Mouse (Mus musculus) CD8-positive naive resting alpha-beta T cell, adult 2 months (primary cell): Measurements from ENCODE around the gene Lypd6b.

ENCODE experiments used
- DNase-seq, 2 experiments: peaks; one replicate each; pipeline ENCODE4 v3.0.0; 2022; ENCODE audit warnings: low read depth in 2 of 2, low spot score in 2 of 2

Gene Lypd6b

DNA sequence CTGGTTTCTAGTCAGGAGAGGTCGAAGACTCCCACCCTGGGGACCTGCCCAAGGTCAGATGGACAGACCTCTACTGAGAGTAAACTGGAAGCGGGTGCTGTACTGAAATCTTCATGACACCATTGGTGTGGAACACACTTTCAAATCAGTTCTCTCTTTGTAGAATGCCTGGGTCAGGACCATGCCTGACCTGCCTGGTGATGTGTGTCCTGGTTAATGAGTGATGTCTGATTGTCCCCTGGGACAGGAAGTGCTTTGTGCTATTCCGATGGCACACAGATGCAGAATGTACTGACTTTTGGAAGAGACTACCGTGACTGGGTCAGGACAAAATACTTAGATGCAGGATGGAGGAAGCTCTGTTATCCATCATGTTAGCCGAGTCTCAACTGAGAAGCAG, 17.0 kb upstream of the Lypd6b start:
- no peak for DNase-seq

DNA sequence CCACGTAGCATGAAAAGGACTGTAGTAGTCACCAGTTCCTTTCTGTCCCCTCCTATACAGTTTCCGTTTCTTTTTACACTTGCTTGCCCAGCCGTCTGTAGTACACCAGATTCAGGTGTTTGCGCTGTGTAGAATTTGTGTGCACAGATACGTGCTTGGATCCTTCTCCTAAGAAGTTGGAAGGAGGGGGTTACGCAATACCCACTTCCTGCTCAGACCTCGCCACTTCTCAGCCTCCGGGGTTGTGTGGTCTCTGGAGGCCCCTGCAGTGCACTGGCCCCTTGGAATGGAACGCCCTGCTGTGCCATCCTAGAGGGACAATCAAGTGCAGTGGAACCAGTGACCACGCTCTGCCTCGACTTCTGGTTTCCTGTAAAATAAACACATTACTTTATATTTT, 16.3 kb upstream of the Lypd6b start:
- no peak for DNase-seq

DNA sequence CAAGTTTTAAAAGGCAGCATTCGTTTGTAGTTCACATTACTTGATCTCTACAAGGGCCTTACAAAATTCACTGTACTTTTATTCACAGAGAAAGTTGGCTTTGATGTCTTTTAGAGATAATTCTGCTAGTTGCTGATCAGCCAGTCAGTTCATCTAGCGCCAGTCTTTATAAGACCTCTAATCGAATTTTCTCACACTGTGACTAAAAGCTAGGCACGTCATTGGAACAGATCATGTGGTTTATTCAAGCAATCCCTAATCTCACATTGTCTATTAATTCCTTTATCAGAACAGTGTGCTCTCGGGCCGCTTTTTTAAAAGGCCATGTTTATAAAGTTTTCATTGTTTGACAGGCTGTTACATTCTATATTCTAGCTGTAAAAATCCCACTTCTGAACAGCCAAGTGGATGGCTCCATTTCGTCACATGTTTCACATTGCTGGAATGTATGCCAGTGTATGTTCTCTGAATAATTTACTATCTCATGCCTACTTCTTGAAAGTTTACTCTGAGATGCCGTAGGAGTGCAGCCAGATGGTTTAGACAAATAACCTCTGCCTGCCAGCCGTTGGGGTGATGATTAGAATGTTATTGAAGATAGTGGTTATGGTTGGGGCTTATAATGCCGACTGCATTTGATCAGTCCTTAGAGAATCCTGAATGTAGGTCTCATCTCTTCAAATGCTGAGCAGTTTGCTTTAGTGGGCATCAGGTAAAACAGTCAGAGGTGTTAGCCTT, 14.1 kb upstream of the Lypd6b start:
- DNase-seq = no peak

DNA sequence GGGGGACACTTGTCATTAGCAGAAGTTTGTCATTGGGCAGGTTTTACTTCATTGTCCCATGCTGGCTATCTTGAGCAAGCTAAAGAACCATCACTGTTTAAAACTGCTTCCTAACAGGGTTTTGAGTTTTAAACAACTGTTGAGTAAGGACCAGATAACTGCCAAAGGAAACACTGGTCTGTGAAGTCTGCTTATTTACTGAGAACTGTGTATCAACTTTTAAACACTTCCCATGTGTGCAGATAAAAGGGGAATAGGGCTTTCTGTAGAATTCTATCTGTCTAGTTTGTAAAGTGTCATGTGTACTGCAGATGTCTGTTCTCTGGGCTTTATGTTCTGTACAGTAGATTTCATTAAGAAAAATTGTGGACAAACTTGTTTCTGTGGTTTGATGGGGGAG, 13.3 kb upstream of the Lypd6b start:
- no peak for DNase-seq

DNA sequence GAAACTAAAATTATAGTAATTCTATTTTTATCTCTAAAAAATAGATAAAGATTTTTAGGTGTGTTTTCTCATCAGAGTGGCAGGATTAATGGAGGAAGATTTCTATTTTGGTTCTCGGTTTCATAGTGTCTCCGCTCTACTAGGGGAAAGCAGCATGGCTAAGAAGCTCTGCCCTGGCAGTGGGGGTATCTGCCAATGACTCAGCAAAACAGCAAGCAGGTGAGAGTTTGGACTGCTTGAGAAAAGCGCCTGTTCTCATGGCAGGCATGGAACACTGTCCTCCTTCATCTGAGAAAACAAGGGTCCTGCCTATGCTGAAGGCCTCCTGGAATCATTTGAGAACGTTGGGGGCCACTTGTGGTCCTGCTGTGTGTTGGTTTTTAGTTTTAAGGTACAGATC, 12.3 kb upstream of the Lypd6b start:
- DNase-seq = no peak

DNA sequence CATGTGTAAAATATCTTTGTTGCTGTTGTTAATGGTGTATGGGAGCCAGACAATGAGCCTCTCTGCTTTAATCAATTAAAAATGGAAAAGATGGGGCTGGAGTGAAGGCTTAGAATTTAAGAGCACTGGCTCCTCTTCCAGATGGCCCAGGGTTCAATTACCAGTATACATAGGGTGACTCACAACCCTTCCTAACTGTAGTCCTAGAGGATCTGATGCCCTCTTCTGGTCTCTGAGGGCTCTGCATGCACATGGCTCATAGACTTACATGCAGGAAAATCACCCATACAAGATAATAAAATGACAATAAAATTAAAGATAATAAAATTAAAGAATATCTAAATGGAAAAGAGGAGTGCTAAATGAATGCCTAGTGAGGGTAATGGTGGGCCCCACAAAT, 11.8 kb upstream of the Lypd6b start:
- DNase-seq = no peak

DNA sequence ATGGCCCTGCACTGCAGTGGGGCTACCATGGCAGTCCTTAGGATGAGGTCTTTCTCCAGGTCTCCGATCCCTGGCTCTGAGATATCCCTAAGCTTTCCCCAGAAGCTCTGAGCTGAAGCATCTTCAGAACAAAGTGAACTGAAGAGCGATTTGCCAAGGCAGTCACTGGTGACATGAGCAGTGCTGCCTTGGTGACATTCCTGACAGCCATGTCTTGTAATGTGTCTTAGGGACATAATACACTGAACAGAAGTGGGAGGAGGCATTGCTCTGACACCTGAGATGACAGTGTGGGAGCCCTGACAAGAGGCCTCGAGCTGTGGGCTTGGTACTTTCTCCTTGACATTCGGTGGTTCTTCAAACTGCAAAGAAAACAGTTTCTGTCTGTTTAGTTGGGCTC, 11.1 kb upstream of the Lypd6b start:
- no peak for DNase-seq

DNA sequence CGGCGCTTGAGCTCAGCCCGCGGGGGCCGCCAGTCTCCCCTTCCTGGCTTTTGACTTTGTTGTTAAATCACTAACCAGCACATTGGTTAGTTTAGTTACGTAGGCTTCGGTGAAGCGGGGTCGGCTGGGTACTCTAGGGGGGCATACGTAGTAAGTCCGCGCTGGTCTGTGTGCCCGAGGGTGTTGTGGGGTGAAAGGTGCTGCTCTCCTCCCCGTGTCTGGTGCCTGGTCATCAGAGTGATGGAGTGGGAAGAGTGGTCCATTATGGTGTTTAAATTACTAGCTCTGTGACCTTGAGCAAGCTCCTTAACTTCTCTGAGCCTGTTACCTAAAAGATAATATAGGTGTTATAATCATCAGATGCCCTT, 547 bp downstream of the Lypd6b start:
- no peak for DNase-seq

DNA sequence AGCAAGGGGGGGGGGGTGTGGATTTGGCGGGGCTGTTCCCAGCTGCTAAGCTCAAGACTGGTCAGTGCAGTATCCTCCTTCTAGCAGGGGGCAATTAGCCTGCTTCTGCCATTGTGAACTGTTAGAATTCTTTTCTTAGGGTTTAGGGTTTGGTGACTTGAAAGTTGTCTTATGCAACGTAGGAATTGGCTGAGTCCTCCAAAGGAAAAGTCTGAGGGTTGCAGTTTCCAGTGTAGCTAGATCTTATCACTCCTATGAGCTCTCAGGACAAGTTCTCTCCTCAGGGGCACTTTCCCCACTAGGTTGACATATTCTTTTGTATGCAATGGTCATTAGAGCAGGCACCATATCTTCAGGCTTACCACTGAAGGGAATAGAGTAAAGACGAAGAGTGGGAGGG, 1.2 kb downstream of the Lypd6b start:
- no peak for DNase-seq

DNA sequence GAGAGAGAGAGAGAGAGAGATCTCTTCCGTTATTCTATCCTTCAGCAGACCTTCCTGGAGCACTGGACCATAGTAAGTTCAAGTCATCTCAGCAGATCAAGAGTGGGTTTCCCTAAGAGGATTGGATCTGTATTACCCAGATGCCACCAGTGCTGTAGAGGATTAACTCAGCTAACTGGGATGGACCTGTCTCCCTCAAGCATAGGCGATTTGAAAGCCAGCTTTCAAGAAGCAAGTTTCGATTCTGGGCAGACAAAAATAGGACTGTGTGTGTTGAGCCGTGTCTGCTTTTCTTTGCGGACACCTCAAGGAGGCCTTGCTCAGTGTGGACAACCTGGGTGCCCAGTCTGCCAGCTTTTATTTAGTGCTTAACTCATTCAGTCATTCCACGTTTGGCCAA, 1.6 kb downstream of the Lypd6b start:
- no peak for DNase-seq

DNA sequence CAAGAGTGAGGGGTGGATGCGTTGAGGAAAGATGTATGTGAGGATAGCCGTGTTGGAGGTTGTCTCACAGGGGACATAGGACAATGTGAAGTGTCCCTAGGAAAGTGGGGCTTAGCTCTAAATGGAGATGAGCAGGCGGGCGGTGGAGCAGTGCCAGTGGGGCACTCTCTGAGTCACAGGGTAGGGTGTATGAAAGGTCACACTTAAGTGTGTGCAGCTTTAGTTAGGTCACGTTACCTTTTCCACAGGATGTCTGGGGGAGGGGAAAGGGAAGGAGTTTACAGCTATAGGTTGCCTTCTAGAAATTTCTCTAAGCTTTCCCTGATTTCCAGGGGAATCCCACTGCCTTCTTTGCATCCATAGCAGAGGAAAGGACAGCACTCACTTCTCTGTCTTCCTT, 2.0 kb downstream of the Lypd6b start:
- no peak for DNase-seq

DNA sequence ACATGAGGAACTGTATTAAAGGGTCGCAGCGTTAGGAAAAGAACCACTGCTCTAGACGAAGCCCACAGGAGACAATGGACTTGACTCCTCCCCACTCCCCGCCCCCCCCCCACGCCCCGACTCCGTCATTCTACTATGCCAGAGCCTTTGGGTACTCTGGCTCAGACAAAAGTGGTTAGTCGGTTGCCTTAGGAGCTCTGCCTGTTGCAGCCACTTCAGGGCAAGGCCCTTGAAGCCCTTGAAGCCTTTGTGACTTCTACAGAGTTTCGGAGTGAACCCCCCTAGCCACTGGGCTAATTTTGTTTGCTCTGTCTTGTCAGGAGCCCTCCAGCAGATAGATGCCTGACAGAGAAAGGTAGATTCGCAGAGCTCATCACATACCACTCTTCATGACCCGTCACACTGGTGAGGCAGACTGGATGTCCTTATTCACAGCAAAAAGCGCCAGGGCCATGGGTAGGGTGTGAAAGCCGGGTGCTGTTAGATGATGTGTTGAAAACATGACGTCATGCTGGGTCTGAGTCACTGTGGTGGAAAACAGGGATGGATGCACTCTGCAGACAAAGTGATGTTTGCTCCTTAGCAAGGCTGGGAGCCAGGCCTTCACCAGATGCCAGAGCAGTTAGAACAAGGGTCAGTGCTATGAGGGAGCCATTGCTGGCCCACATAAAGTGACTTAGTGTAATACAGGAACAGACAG, 10.1 kb downstream of the Lypd6b start:
- DNase-seq = no peak

DNA sequence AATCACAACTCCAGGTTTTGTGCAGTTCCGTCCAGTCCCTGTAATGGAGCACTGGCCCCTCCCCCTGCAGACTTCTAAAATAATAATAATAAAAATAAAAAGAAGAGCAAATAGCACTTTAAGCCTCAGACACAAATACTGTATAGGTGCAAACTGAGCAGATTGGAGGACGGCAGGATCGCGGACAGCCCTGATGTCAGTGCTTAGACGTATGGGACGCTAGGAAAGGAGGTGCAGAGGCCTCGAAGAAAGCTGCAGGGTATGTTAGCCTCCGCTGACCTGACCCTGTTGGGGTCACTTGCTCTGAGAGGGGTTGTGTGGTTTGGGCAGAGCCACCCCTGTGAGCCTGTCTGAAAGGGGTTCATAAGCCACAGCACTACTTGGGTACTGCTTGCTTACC, 17.0 kb downstream of the Lypd6b start:
- DNase-seq = no peak

DNA sequence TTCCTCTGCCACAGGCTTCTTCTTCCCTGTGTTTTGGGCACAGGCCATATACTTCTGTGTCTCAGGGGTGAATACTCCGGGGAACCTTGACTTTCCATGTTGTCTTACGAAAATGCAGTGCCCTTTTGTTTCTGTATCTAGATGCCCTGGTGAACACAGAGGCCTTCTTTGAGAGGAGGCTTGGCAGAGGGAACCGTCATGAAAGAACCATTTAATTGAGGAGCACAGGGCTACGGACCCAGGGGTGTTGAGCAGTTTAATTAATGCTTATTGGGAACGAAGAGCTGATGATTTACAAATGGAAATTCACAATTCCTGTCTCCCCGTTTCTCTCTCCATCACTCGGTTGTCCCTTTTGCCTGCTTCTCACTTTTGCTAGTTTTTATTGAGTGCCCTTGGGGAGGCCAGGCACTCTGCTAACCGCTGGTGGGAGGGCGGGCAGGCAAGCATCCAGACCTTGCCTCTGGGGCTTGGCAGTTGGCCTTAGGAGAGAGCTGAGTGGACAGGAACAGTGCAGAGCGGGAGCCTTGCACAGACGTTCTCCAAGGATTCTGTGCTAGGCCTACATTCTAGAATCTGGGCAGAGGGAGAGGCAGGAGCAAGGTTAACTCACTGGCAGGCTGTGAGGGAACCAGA, 18.4 kb downstream of the Lypd6b start:
- no peak for DNase-seq

DNA sequence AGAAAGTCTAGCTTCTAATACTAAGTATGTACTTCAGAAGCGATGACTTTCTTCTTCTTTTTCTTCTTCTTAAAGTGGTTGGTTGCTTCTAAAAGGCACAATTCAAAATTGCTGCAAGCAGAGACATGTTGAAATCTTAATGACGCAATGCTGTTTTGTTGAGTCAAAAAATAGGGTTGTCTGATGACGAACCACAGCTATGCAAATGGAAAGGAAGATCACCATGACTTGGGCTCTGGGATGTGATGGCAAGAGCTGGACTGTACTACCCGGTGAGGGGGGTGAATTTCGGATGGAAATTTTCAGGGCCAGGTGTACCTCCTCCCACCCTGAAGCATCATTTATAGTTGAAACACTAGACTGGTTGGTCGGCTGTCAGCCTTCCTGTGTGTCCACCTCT, 22.0 kb downstream of the Lypd6b start:
- no peak for DNase-seq

DNA sequence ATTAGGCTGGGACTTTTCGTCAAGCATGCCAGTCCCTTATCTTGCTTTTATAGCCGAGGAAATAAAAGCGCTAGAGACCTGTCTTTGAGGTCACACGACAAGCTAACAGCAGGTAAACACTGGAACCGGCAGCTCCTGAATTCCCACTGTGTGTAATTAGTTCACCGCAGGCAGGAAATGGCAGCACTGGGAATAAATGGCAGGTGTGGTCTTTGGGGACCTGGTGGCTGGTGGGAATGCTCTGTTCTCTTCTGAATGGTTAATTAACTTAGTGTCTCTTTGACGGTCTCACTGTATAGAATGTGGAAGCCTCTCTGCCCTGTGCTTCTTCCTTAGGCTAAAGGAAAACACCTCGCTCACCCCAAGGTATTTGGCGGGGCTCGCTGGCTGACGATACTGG, 23.9 kb downstream of the Lypd6b start:
- DNase-seq = no peak

DNA sequence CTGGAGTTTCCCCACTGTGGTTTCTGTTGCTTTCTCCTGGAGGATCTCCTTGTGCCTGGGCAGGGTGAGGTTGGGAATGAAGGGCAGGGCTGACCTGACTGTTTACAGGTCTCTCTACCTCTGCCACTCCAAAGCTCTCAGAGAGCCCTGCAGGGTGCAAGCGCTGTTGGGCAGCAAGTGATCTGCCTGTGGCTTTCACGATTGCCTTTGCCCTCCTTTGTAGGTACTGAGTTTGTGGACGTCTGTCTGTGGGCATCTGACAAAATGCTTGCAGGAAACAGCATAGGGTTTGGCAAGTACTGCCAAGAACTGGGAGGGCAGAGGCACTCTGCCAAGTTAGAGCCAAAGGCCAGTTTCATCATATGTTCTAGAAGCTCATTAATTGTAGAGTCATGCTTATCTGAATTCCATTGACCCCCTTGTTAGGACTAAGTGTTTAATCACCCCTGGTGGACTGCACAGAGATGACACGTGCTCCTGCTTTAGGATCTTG, 24.4 kb downstream of the Lypd6b start:
- no peak for DNase-seq

DNA sequence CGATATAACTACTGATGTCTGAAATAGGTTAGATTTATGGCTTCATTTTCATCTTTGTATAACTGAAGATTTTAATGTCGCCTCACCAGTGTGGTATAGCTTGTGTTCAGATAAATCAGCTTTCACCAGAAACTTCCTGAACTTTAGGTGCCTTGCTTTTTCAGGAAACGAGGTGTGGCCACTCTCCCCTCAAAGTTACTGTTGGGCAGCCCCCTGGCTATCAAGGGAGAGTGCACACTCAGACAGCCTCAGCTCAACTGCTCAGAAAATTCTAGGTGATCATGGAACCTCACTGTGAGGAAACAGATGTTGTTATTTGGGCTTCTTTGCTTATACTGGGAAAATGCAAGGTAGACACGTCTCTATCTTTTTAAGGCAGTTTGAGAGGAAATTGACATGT, 25.7 kb downstream of the Lypd6b start:
- DNase-seq = no peak

DNA sequence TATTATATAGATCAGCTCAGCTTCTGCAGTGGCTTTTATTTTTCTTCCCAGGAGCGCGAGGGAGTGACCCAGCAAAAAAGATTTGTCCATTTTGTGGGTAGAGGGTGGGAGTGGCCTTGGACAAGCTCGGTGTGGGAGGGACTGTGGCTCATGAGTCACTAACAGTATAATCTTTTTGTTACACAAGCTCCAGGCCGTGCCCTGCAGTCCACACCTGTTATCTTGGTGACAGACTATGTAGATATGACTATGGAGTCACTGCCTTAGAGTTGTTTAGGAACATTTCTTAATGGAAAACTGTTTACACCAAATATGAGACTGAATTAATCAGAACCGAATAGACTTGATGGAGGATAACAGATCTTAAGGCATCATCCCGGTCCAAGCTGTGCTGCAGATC, 26.5 kb downstream of the Lypd6b start:
- DNase-seq = no peak

DNA sequence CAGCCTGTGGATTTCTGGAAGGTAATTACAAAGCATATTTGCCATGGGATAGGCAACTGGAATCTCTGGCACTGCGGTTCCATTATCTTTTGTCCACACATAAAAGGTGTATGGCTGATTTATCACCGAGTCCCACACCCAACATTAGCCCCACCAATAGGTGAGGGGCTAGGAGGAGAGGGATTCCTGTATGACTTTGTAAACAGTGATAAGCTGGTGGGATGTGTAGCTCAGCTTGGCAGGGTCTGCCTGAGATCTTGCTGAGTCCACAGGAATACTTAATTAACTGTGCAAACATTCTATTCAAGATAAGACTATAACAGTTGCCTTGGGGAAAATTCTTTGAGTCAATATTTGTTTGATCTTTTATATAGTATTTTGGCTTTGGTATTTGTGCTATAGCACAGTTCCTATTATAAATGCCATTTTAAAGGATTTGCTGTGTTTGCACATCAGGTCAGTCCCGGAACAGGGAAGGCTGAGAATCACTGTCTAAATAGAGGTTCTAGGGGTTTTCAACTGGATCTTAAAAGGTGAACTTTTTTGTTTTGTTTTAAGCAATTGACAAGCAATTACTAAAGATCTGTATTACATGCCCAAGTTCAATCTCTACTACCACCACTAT, 28.3 kb downstream of the Lypd6b start:
- DNase-seq = no peak

DNA sequence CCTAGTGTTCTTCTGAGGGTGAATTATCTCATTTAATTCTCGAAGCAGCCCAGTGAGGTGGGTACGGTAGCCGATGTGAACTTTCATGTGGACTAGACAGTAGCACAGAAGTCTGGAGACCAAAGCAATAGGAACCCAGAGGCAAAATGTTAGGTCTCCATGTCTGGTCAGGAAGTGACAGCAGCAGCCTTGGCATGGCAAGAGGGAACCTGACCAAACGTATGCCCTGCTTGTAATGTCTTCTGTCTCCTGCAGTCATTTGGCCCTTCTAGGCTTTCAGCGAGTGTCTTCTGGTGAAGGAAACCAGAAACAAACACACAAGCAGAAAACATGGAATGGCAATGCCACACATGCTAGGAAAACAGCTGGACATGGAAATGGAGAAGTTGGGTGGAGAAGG, 29.1 kb downstream of the Lypd6b start:
- no peak for DNase-seq

DNA sequence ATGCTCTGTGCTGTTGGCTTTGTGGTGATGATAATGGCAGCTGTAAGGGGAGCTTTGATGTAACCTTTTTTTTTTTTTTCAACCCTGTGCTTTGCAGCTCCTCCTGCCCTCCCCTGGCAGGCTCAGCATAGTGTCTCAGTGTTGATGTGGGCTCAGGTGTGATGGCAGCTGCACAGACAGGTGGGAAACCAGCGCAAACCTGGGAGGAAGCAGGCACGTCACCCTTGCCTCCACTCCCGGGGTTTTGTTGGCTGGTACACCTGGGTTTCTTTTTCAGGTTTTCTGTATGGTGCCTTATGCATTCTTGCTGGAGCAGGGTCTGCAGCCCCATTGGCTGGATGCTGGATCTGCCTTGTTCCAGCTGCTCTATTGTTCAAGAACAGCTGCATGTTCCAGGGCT, 29.7 kb downstream of the Lypd6b start:
- DNase-seq = no peak
